Mouse (Mus musculus): ENCODE data around the gene Glrx5. TPM values are rescaled to one million over a fixed set of nuclear protein-coding genes. Genes with fewer than 3 reads are reported as not detected.
A peak's percentile ranks its signal among the peaks of the same experiment; 100 is the strongest.

The Glrx5 gene
- polyA plus RNA-seq, 1 experiment from 2014 or later, result 719 TPM

- peak; percentile 91 for ATAC-seq
- Histone ChIP-seq H3K4me2 (peak overlapping the region; percentile 88), H3K36me3 (peaks cover 94% of the 10 kb centered on the region), H3K9me3 (replicated peaks) (no peaks in the 10 kb centered on the region; the same call in 1 of the 2 replicates), H3K27ac (peak overlapping the region; percentile 98), H3K4me3 (peak overlapping the region; percentile 90), H3K27me3 (replicated peaks) (no peaks in the 10 kb centered on the region), H3K4me1 (peaks cover 75% of the 10 kb centered on the region), H3K9ac (peak overlapping the region; percentile 96)
- WGBS (ENCODE audit: insufficient replicate concordance), result 17% methylated on average over 7 of the region's 7 CpGs
Measured at GRCm38 (mm10) chr12:105038918-105039317, 6.4 kb downstream of the Glrx5 start.

- Histone ChIP-seq H3K4me1 (peaks cover 71% of the 10 kb centered on the region), H3K27me3 (replicated peaks) (no peaks in the 10 kb centered on the region), H3K27ac (peak overlapping the region; percentile 98), H3K9me3 (replicated peaks) (no peaks in the 10 kb centered on the region; the same call in 1 of the 2 replicates), H3K36me3 (peaks cover 96% of the 10 kb centered on the region), H3K4me2 (peak overlapping the region; percentile 88), H3K9ac (peak overlapping the region; percentile 96), H3K4me3 (peak overlapping the region; percentile 90)
- peak; percentile 70 for ATAC-seq
- 52% methylated on average over 12 of the region's 12 CpGs for WGBS (ENCODE audit: insufficient replicate concordance)
Measured at GRCm38 (mm10) chr12:105039578-105040289, 7.2 kb downstream of the Glrx5 start.

- H3K4me2 ChIP-seq, result peak overlapping the region; percentile 88; the same call in 1 of the 2 replicates
- peaks cover 96% of the 10 kb centered on the region for H3K36me3 ChIP-seq
- H3K27me3 ChIP-seq (replicated peaks), result no peaks in the 10 kb centered on the region
- no peaks in the 10 kb centered on the region; the same call in 1 of the 2 replicates for H3K9me3 ChIP-seq (replicated peaks)
- peak overlapping the region; percentile 98 for H3K27ac ChIP-seq
- peak overlapping the region; percentile 90; the same call in 1 of the 2 replicates for H3K4me3 ChIP-seq
- H3K4me1 ChIP-seq, result peaks cover 63% of the 10 kb centered on the region
- no peak for ATAC-seq
- WGBS (ENCODE audit: insufficient replicate concordance), result 89% methylated on average over 7 of the region's 7 CpGs
- H3K9ac ChIP-seq, result 0 out of 2 replicates have a peak overlapping the region, but pooled peaks have one; percentile 24
Measured at GRCm38 (mm10) chr12:105040950-105041349, 8.5 kb downstream of the Glrx5 start.

GRCm38 (mm10) chr12:105043081-105043480, 10.6 kb downstream of the Glrx5 start:
- WGBS (ENCODE audit: insufficient replicate concordance), result 86% methylated on average over 5 of the region's 5 CpGs
- Histone ChIP-seq H3K4me1 (peaks cover 44% of the 10 kb centered on the region), H3K9ac (no peak overlapping the region), H3K27me3 (replicated peaks) (no peaks in the 10 kb centered on the region), H3K4me3 (no peak overlapping the region), H3K36me3 (peaks cover 92% of the 10 kb centered on the region), H3K4me2 (no peak overlapping the region), H3K9me3 (replicated peaks) (peaks cover 5% of the 10 kb centered on the region; the same call in 1 of the 2 replicates), H3K27ac (peak overlapping the region; percentile 24; the same call in 1 of the 2 replicates)
- no peak for ATAC-seq

- 90% methylated on average over 9 of the region's 9 CpGs for WGBS (ENCODE audit: insufficient replicate concordance)
- Histone ChIP-seq H3K9me3 (replicated peaks) (peaks cover 5% of the 10 kb centered on the region; the same call in 1 of the 2 replicates), H3K4me3 (no peak overlapping the region), H3K4me2 (no peak overlapping the region), H3K4me1 (peaks cover 35% of the 10 kb centered on the region), H3K9ac (no peak overlapping the region), H3K36me3 (peaks cover 79% of the 10 kb centered on the region), H3K27me3 (replicated peaks) (no peaks in the 10 kb centered on the region), H3K27ac (no peak overlapping the region)
- ATAC-seq, result no peak
Measured at GRCm38 (mm10) chr12:105044775-105045174, 12.3 kb downstream of the Glrx5 start.

GRCm38 (mm10) chr12:105048301-105048863, 15.9 kb downstream of the Glrx5 start:
- no peak overlapping the region for H3K4me2 ChIP-seq
- no peak overlapping the region for H3K4me3 ChIP-seq
- no peaks in the 10 kb centered on the region for H3K27me3 ChIP-seq (replicated peaks)
- H3K36me3 ChIP-seq, result peaks cover 53% of the 10 kb centered on the region
- peak overlapping the region; percentile 54; the same call in 1 of the 2 replicates for H3K27ac ChIP-seq
- H3K9me3 ChIP-seq (replicated peaks), result 0 out of 2 replicates have a peak, but pooled peaks cover 5% of the 10 kb centered on the region
- H3K4me1 ChIP-seq, result peaks cover 21% of the 10 kb centered on the region; the same call in 1 of the 2 replicates
- no peak overlapping the region for H3K9ac ChIP-seq
- 77% methylated on average over 17 of the region's 17 CpGs for WGBS (ENCODE audit: insufficient replicate concordance)
- ATAC-seq, result no peak

- no peak overlapping the region for H3K4me2 ChIP-seq
- no peak overlapping the region for H3K4me3 ChIP-seq
- WGBS (ENCODE audit: insufficient replicate concordance), result 74% methylated on average over 12 of the region's 12 CpGs
- peaks cover 39% of the 10 kb centered on the region for H3K36me3 ChIP-seq
- H3K27ac ChIP-seq, result no peak overlapping the region
- no peak overlapping the region for H3K9ac ChIP-seq
- H3K9me3 ChIP-seq (replicated peaks), result 0 out of 2 replicates have a peak, but pooled peaks cover 5% of the 10 kb centered on the region
- H3K4me1 ChIP-seq, result peaks cover 16% of the 10 kb centered on the region; the same call in 1 of the 2 replicates
- no peaks in the 10 kb centered on the region for H3K27me3 ChIP-seq (replicated peaks)
- no peak for ATAC-seq
Measured at GRCm38 (mm10) chr12:105049813-105050212, 17.3 kb downstream of the Glrx5 start.

GRCm38 (mm10) chr12:105050898-105051297, 18.4 kb downstream of the Glrx5 start:
- no peak overlapping the region for H3K4me2 ChIP-seq
- H3K27ac ChIP-seq, result no peak overlapping the region; the same call in 1 of the 2 replicates
- H3K36me3 ChIP-seq, result peaks cover 28% of the 10 kb centered on the region
- 18% methylated on average over 4 of the region's 4 CpGs for WGBS (ENCODE audit: insufficient replicate concordance)
- H3K4me3 ChIP-seq, result no peak overlapping the region
- H3K9me3 ChIP-seq (replicated peaks), result 0 out of 2 replicates have a peak, but pooled peaks cover 5% of the 10 kb centered on the region
- ATAC-seq, result 0 out of 2 replicates have a peak, but pooled peaks have one; percentile 51
- no peaks in the 10 kb centered on the region for H3K27me3 ChIP-seq (replicated peaks)
- no peak overlapping the region for H3K9ac ChIP-seq
- H3K4me1 ChIP-seq, result peaks cover 13% of the 10 kb centered on the region

GRCm38 (mm10) chr12:105054041-105054440, 21.6 kb downstream of the Glrx5 start:
- 85% methylated on average over 15 of the region's 15 CpGs for WGBS (ENCODE audit: insufficient replicate concordance)

GRCm38 (mm10) chr12:105055308-105055707, 22.8 kb downstream of the Glrx5 start:
- Histone ChIP-seq H3K4me2 (no peak overlapping the region), H3K36me3 (peaks cover 11% of the 10 kb centered on the region), H3K9ac (no peak overlapping the region), H3K9me3 (replicated peaks) (no peaks in the 10 kb centered on the region), H3K4me1 (no peaks in the 10 kb centered on the region; the same call in 1 of the 2 replicates), H3K27me3 (replicated peaks) (no peaks in the 10 kb centered on the region), H3K27ac (0 out of 2 replicates have a peak overlapping the region, but pooled peaks have one; percentile 16), H3K4me3 (no peak overlapping the region)
- 68% methylated on average over 6 of the region's 6 CpGs for WGBS (ENCODE audit: insufficient replicate concordance)
- ATAC-seq, result no peak

More at GRCm38 (mm10) chr12:105054041-105054440, 21.6 kb downstream of the Glrx5 start:
- no peaks in the 10 kb centered on the region for H3K27me3 ChIP-seq (replicated peaks)
- ATAC-seq, result no peak
- no peaks in the 10 kb centered on the region for H3K9me3 ChIP-seq (replicated peaks)
- peaks cover 11% of the 10 kb centered on the region for H3K36me3 ChIP-seq
- H3K9ac ChIP-seq, result no peak overlapping the region
- no peak overlapping the region for H3K4me3 ChIP-seq
- H3K4me1 ChIP-seq, result peaks cover 5% of the 10 kb centered on the region; the same call in 1 of the 2 replicates
- no peak overlapping the region for H3K27ac ChIP-seq
- H3K4me2 ChIP-seq, result no peak overlapping the region

- Histone ChIP-seq H3K27ac (no peak overlapping the region), H3K9me3 (replicated peaks) (no peaks in the 10 kb centered on the region), H3K4me3 (no peak overlapping the region), H3K4me2 (no peak overlapping the region), H3K27me3 (replicated peaks) (no peaks in the 10 kb centered on the region; the same call in 1 of the 2 replicates), H3K9ac (no peak overlapping the region), H3K4me1 (no peaks in the 10 kb centered on the region; the same call in 1 of the 2 replicates), H3K36me3 (no peaks in the 10 kb centered on the region)
- 76% methylated on average over 2 of the region's 2 CpGs for WGBS (ENCODE audit: insufficient replicate concordance)
- no peak for ATAC-seq
Measured at GRCm38 (mm10) chr12:105060006-105060405, 27.5 kb downstream of the Glrx5 start.
